Mouse (Mus musculus): ENCODE data around the gene Fbxl18. TPM values are rescaled to one million over a fixed set of nuclear protein-coding genes. Genes with fewer than 3 reads are reported as not detected.
"Not testable (repeated sequence)": the region's sequence is repeated elsewhere in the genome, so short reads cannot be mapped to it uniquely, and the experiment has no call there.

The Fbxl18 gene
- polyA plus RNA-seq, 1 experiment from 2014 or later = 40.4 TPM

DNA sequence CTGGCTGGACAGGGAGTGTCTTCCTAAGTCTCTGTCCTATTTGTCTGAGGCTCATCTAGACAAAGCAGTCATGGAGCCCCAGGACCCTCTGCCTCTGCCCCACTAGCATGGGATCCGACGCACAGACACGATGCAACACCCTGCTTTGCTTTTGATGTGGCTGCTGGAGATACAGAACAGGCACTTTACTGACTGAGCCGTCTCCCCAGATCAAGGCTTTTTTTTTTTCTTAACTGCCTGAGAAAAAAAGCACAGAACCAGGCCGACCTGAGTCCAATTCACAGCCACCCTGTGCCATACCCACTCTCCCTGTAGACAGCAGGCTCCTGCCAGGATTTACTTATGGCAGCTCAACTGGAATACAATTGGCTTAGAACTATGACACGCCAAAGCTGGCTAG is 3.8 kb downstream of the Fbxl18 start:
- Histone ChIP-seq H3K36me3 (peaks cover 18% of the 10 kb centered on the region), H3K4me1 (replicated peaks) (peaks cover 34% of the 10 kb centered on the region), H3K4me2 (replicated peaks) (no peak overlapping the region), H3K9me3 (no peaks in the 10 kb centered on the region), H3K27ac (no peak overlapping the region), H3K4me3 (replicated peaks) (no peak overlapping the region), H3K27me3 (no peaks in the 10 kb centered on the region), H3K9ac (replicated peaks) (peak overlapping the region; percentile 14; the same call in 1 of the 2 replicates)
- no peak for ATAC-seq
- WGBS = 78% methylated on average over 6 of the region's 6 CpGs

DNA sequence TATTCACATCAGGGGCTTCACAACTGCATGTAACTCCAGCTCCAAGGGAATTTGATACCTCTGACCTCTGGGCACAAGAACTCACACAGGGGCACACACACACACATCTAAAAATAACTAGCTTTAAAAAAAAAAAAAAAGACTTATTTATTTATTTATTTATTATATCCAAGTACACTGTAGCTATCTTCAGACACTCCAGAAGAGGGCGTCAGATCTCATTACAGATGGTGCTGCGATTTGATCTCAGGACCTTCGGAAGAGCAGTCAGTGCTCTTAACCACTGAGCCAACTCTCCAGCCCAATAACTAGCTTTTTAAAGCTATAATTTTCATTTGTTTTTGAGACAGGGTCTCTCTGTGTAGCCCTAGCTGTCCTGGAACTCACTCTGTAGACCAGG is 7.7 kb downstream of the Fbxl18 start:
- not testable (repeated sequence) for H3K4me3 ChIP-seq (replicated peaks); ATAC-seq; H3K27me3 ChIP-seq; H3K9ac ChIP-seq (replicated peaks); H3K27ac ChIP-seq; H3K9me3 ChIP-seq; H3K4me2 ChIP-seq (replicated peaks); H3K4me1 ChIP-seq (replicated peaks)
- 89% methylated on average over 3 of the region's 3 CpGs for WGBS
- peaks cover 48% of the 10 kb centered on the region for H3K36me3 ChIP-seq

DNA sequence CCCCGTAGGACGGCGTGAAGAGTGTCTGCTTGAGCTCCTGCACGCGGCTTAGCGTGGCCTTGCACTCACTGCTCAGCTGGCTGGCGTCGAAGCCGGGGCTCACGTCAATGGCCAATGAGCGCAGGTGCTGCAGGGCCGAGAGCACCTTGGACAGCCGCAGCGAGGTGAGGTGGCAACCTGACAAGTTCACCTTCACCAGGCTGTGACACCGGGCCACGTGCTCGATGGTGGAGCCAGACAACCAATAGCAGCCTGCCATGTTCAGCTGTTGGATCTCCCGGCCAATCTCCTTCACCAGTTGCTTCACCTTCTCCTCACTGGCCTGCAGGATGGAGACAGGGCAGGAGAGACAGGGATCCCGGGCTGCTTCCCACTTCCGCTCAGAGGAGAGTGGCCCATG is 8.5 kb downstream of the Fbxl18 start:
- Histone ChIP-seq H3K27me3 (no peaks in the 10 kb centered on the region), H3K4me1 (replicated peaks) (peaks cover 5% of the 10 kb centered on the region), H3K9me3 (no peaks in the 10 kb centered on the region), H3K4me3 (replicated peaks) (no peak overlapping the region), H3K27ac (no peak overlapping the region), H3K4me2 (replicated peaks) (no peak overlapping the region), H3K9ac (replicated peaks) (no peak overlapping the region), H3K36me3 (peaks cover 48% of the 10 kb centered on the region)
- 94% methylated on average over 20 of the region's 20 CpGs for WGBS
- ATAC-seq = no peak

DNA sequence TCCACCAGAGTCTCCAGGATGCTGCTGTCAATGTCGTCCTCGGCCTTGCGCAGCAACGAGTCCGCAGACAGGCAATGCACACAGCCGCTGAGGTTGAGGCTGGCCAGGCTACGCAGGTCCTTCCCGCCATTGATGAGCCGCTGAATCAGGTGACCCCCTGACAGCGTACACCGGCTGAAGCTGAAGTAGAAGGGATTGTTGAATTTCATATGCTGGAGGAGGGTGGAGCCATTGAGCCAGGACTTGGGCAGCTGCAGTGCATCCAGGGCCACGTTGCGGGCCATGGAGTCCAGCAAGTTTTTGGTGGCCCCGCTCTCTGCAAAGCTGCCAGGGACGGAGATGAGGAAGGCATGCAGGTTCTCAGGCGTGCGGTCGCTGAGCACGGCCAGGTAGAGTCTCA is 9.0 kb downstream of the Fbxl18 start:
- Histone ChIP-seq H3K4me3 (replicated peaks) (no peak overlapping the region), H3K9ac (replicated peaks) (no peak overlapping the region), H3K27ac (no peak overlapping the region), H3K27me3 (no peaks in the 10 kb centered on the region), H3K36me3 (peaks cover 48% of the 10 kb centered on the region), H3K4me1 (replicated peaks) (peaks cover 9% of the 10 kb centered on the region), H3K9me3 (no peaks in the 10 kb centered on the region), H3K4me2 (replicated peaks) (no peak overlapping the region)
- 97% methylated on average over 19 of the region's 19 CpGs for WGBS
- ATAC-seq = no peak

DNA sequence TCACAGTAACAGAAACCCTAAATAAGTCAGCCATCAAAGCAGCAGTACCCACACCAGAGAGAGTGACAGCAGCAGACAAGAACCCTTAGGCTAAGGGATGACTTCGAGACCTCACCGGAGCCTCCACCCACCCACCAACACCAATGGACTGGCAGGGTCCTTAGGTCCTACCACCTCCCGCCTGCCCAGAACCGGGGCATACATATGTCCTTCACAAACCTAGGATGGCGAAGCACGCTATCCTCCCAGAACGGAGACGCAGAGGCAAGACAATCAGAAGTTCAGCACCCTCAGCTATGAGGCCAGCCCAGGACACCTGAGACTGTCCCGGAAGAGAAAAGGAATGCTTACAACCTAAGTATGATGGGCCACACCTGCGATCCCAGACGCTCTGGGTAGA is 12.8 kb downstream of the Fbxl18 start:
- peaks cover 29% of the 10 kb centered on the region for H3K4me1 ChIP-seq (replicated peaks)
- no peaks in the 10 kb centered on the region for H3K9me3 ChIP-seq
- H3K9ac ChIP-seq (replicated peaks) = no peak overlapping the region
- no peak overlapping the region for H3K4me2 ChIP-seq (replicated peaks)
- H3K27ac ChIP-seq = no peak overlapping the region
- no peak for ATAC-seq
- H3K36me3 ChIP-seq = peaks cover 47% of the 10 kb centered on the region
- 96% methylated on average over 11 of the region's 11 CpGs for WGBS
- no peaks in the 10 kb centered on the region for H3K27me3 ChIP-seq
- H3K4me3 ChIP-seq (replicated peaks) = no peak overlapping the region

DNA sequence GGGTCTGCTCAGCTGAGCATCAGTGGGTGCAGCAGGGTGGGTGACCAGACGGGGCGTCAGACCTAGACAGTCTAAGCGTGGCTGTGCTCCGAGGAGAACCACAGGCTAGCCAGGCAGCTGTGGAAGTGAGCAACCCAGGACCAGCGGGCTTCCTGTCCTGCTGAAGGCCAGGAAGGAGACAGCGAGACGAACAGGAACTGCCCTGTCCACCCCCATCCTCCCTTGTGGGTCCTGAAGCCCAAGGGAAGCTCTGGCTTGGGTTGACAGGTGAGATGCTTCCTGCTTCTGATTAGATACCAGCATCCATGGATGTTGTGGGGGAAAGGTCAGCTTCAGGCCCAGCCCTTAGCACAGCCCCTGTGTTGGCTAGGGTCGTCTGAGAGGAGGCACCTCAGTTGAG is 13.3 kb downstream of the Fbxl18 start:
- H3K9ac ChIP-seq (replicated peaks) = peak overlapping the region; percentile 57; the same call in 1 of the 2 replicates
- ATAC-seq = no peak
- H3K36me3 ChIP-seq = peaks cover 45% of the 10 kb centered on the region
- H3K4me1 ChIP-seq (replicated peaks) = peaks cover 34% of the 10 kb centered on the region
- no peaks in the 10 kb centered on the region for H3K27me3 ChIP-seq
- H3K4me3 ChIP-seq (replicated peaks) = no peak overlapping the region
- H3K4me2 ChIP-seq (replicated peaks) = no peak overlapping the region
- no peaks in the 10 kb centered on the region for H3K9me3 ChIP-seq
- H3K27ac ChIP-seq = peak overlapping the region; percentile 73
- WGBS = 87% methylated on average over 8 of the region's 8 CpGs

DNA sequence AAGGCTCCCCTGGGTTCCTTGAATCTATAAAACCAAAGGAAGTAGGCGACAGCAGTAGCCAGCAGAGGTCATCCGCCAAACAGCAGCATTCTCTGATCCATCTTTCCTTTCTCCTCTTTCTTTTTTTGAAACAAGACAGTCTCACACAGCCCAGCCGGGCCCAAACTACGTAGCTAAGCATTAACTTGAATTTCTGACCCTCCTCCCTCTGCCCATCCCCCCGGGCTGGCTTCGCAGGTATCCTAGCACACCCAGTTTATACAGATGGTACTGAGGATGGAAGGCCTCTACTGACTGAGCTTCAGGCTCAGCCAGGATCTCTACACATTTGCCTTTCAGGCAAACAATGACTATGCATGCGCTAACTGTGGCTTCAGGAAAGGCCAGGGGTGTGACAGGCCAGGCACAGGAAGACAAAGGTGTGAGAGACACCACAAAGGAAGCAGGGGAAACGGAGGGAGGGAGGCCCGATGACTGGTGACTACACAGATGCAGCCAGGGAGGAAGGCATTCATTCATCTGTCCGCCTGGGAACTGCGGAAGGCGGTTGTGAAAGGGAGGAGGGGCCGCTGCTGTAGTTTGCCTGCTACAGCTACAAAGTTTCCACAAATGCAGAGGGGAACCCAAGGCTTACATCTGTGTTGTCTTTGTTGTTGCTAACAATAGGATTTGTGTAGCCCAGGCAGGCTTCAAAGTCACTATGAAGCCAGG is 14.3 kb downstream of the Fbxl18 start:
- Histone ChIP-seq H3K9ac (replicated peaks) (peak overlapping the region; percentile 57), H3K4me1 (replicated peaks) (peaks cover 36% of the 10 kb centered on the region), H3K27me3 (no peaks in the 10 kb centered on the region), H3K4me2 (replicated peaks) (0 out of 2 replicates have a peak overlapping the region, but pooled peaks have one; percentile 7), H3K27ac (peak overlapping the region; percentile 73), H3K9me3 (no peaks in the 10 kb centered on the region), H3K36me3 (peaks cover 45% of the 10 kb centered on the region), H3K4me3 (replicated peaks) (no peak overlapping the region)
- no peak for ATAC-seq
- WGBS = 25% methylated on average over 13 of the region's 13 CpGs

DNA sequence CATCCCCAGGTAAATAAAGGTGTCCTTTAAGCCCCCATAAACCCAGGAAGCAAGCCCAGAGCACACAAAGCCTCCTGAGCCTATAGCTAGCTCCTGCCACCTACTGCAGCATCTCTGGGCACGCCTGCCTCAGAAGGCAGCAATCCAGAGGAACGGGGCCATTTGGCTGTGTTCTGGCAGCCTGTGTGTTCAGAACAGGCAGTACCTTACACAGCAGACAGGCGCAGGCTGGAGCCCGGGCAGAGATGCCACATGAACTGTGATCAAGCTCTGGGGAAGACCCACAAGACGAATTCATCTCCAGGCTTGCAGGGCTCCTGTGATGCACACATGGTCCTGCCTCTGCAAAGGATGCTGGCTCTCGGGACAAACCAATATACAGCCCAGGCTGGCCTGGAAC is 15.0 kb downstream of the Fbxl18 start:
- ATAC-seq = no peak
- H3K36me3 ChIP-seq = peaks cover 45% of the 10 kb centered on the region
- H3K4me3 ChIP-seq (replicated peaks) = no peak overlapping the region
- WGBS = 81% methylated on average over 6 of the region's 6 CpGs
- H3K27ac ChIP-seq = peak overlapping the region; percentile 73; the same call in 1 of the 2 replicates
- H3K27me3 ChIP-seq = no peaks in the 10 kb centered on the region
- H3K9me3 ChIP-seq = no peaks in the 10 kb centered on the region
- peak overlapping the region; percentile 57 for H3K9ac ChIP-seq (replicated peaks)
- peaks cover 36% of the 10 kb centered on the region for H3K4me1 ChIP-seq (replicated peaks)
- H3K4me2 ChIP-seq (replicated peaks) = no peak overlapping the region

DNA sequence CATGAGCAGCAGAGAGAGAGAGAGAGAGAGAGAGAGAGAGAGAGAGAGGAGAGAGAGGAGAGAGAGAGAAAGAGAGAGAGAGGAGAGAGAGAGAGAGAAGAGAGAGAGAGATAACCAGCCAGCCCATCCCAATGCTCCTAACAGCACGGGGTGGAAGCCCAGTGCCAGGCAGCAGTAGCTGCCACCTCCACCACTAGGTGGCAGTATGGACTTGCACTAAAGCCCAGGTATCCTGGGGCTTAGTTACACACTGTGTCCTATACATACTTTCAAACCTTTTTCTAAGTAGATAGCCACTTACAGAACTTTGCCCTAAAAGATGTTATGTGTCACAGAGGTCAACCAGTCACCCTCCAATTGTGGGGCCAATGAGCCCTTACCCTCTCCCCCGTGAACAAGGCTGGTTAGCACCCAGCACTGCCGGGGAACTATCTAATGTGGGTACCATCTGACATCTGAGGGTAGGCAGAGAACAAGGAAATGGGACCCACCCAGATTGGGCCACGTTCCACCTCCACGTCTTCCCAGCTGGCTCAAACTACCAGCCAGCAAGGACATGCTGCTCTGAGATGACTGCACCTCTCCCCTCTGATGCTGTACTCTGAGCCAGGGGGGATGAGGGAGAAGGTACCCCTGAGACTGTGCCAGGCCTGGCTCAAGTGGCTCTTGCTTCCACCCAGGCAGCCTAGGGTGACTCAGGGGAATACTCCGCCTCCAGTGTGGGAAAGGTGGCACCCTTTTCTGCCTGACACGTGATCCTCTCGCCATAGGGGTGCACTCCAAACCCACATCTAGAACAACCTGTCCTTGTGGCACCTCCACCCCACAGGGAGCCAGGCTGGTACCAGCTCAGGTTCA is 15.7 kb downstream of the Fbxl18 start:
- no peak overlapping the region for H3K27ac ChIP-seq
- H3K9me3 ChIP-seq = no peaks in the 10 kb centered on the region
- H3K4me3 ChIP-seq (replicated peaks) = no peak overlapping the region
- H3K4me2 ChIP-seq (replicated peaks) = no peak overlapping the region
- no peaks in the 10 kb centered on the region for H3K27me3 ChIP-seq
- peak; percentile 79 for ATAC-seq
- WGBS = 77% methylated on average over 8 of the region's 8 CpGs
- peak overlapping the region; percentile 57; the same call in 1 of the 2 replicates for H3K9ac ChIP-seq (replicated peaks)
- H3K36me3 ChIP-seq = peaks cover 45% of the 10 kb centered on the region
- peaks cover 36% of the 10 kb centered on the region for H3K4me1 ChIP-seq (replicated peaks)

DNA sequence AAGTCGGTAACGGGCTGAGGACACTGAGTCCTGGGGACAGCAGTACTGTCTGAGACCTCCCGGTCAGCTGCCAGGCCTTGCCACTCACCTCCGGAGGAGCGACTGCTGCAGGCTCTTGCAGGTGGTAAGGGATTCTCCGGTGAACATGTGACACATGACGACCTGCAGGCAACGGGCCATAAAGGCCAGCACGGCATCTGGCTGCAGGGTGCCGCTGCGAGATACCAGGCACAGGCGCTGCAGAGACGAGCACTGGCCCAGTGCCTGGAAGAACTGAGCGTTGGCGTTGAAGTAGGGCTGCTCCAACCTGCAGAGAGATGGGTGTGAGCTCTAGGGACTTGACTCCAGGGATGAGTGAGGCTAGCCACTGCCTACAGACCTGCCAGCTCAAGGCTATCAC is 16.7 kb downstream of the Fbxl18 start:
- H3K9ac ChIP-seq (replicated peaks) = no peak overlapping the region
- peaks cover 36% of the 10 kb centered on the region for H3K4me1 ChIP-seq (replicated peaks)
- H3K4me3 ChIP-seq (replicated peaks) = no peak overlapping the region
- no peaks in the 10 kb centered on the region for H3K27me3 ChIP-seq
- 95% methylated on average over 15 of the region's 15 CpGs for WGBS
- no peak overlapping the region for H3K27ac ChIP-seq
- no peaks in the 10 kb centered on the region for H3K9me3 ChIP-seq
- no peak overlapping the region for H3K4me2 ChIP-seq (replicated peaks)
- peaks cover 41% of the 10 kb centered on the region for H3K36me3 ChIP-seq
- ATAC-seq = no peak

DNA sequence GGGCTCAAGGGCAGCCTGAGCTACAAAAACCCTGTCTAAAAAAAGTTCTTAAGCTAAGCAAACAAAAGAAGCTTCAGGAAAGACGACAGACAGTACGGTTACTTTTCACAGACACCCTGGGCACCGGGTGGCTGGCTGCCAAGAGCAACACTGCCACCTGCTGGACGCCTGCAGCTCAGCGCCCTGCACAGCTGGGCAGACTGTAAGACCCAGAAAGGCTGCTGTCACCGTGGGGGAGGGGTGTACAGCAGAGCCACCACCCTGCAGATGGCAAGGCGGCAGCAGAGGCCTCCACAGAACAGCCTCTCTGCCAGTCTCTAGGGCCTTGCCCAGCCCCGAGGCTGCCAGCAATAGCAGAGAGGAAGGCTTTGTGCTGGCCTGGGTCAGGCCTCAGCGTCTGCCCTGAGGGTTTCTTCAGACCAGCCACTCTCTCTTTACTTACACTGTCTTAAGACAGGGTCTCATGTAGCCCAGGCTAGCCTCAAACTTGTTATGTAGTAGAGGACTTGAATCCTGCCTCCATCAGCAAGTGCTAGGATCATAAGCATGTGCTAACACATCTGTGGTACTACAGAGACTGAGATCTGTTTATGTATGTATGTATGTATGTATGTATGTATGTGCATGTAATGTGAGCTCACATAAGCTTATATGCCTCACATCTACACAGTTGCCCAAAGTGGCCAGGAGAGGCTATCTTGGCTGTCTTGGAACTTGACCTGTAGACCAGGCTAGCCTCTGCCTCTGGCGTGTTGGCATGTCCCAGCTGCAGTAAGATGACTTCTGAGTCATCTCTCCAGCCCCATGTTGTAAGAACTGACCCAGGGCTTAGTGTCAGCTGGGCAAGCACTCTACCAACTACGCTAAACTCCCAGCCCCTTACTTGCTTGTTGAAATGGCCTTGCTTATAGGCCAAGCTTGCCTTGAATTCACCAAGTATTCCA is 17.6 kb downstream of the Fbxl18 start:
- peaks cover 36% of the 10 kb centered on the region for H3K4me1 ChIP-seq (replicated peaks)

More for the DNA sequence above, 17.6 kb downstream of the Fbxl18 start:
- peak; percentile 83 for ATAC-seq
- Histone ChIP-seq H3K4me3 (replicated peaks) (no peak overlapping the region), H3K27ac (peak overlapping the region; percentile 68), H3K4me2 (replicated peaks) (no peak overlapping the region), H3K9ac (replicated peaks) (no peak overlapping the region; the same call in 1 of the 2 replicates), H3K36me3 (peaks cover 47% of the 10 kb centered on the region), H3K27me3 (no peaks in the 10 kb centered on the region), H3K9me3 (no peaks in the 10 kb centered on the region)
- WGBS = 26% methylated on average over 11 of the region's 11 CpGs

All from midbrain, embryonic 13.5 days (tissue).